Mouse (Mus musculus): ENCODE results near the gene Kcnq2. TPM values are rescaled to one million over a fixed set of nuclear protein-coding genes. Genes with fewer than 3 reads are reported as not detected.

Gene Kcnq2
- polyA plus RNA-seq, 1 experiment from 2014 or later = 0.05 TPM

GRCm38 (mm10) chr2:181122642-181123041 lies 12.5 kb downstream of the Kcnq2 start:
- Histone ChIP-seq H3K36me3 (ENCODE audit: insufficient read depth) (no peaks in the 10 kb centered on the region), H3K4me3 (ENCODE audit: low read depth, low read length) (no peak overlapping the region), H3K27ac (ENCODE audit: low read depth) (no peak overlapping the region), H3K4me2 (no peak overlapping the region), H3K27me3 (ENCODE audit: insufficient read depth, low read length) (no peaks in the 10 kb centered on the region), H3K4me1 (ENCODE audit: insufficient read depth) (no peaks in the 10 kb centered on the region), H3K9ac (no peak overlapping the region), H3K9me3 (ENCODE audit: low read depth, low read length) (no peaks in the 10 kb centered on the region)
- ATAC-seq (ENCODE audit: insufficient read depth) (no peak), DNase-seq (no peak)
- TF ChIP-seq CTCF (IDR thresholded peaks at IDR 0.05; ENCODE audit: low read depth) = no peak

- H3K27me3 ChIP-seq (ENCODE audit: insufficient read depth, low read length) = no peaks in the 10 kb centered on the region
These were observed 14.1 kb downstream of the Kcnq2 start for GRCm38 (mm10) chr2:181120922-181121449.

GRCm38 (mm10) chr2:181119952-181120351 lies 15.1 kb downstream of the Kcnq2 start:
- Histone ChIP-seq H3K36me3 (ENCODE audit: insufficient read depth) (no peaks in the 10 kb centered on the region), H3K4me2 (no peak overlapping the region), H3K27ac (ENCODE audit: low read depth) (no peak overlapping the region), H3K9me3 (ENCODE audit: low read depth, low read length) (no peaks in the 10 kb centered on the region), H3K27me3 (ENCODE audit: insufficient read depth, low read length) (no peaks in the 10 kb centered on the region), H3K4me1 (ENCODE audit: insufficient read depth) (no peaks in the 10 kb centered on the region), H3K9ac (no peak overlapping the region), H3K4me3 (ENCODE audit: low read depth, low read length) (no peak overlapping the region)
- ATAC-seq (ENCODE audit: insufficient read depth) = no peak
- no peak for TF ChIP-seq CTCF (IDR thresholded peaks at IDR 0.05; ENCODE audit: low read depth)
- no peak for DNase-seq
- WGBS = 24% methylated on average over 10 of the region's 10 CpGs

More at GRCm38 (mm10) chr2:181120922-181121449, 14.1 kb downstream of the Kcnq2 start:
- Histone ChIP-seq H3K4me1 (ENCODE audit: insufficient read depth) (no peaks in the 10 kb centered on the region), H3K36me3 (ENCODE audit: insufficient read depth) (no peaks in the 10 kb centered on the region), H3K27ac (ENCODE audit: low read depth) (no peak overlapping the region), H3K4me3 (ENCODE audit: low read depth, low read length) (no peak overlapping the region), H3K9ac (no peak overlapping the region), H3K4me2 (no peak overlapping the region), H3K9me3 (ENCODE audit: low read depth, low read length) (no peaks in the 10 kb centered on the region)
- no peak for DNase-seq
- WGBS = 74% methylated on average over 4 of the region's 4 CpGs
- TF ChIP-seq CTCF (IDR thresholded peaks at IDR 0.05; ENCODE audit: low read depth) = no peak
- no peak for ATAC-seq (ENCODE audit: insufficient read depth)

- Histone ChIP-seq H3K27ac (ENCODE audit: low read depth) (no peak overlapping the region), H3K27me3 (ENCODE audit: insufficient read depth, low read length) (no peaks in the 10 kb centered on the region), H3K9ac (no peak overlapping the region), H3K4me3 (ENCODE audit: low read depth, low read length) (no peak overlapping the region), H3K36me3 (ENCODE audit: insufficient read depth) (no peaks in the 10 kb centered on the region), H3K4me1 (ENCODE audit: insufficient read depth) (no peaks in the 10 kb centered on the region), H3K9me3 (ENCODE audit: low read depth, low read length) (no peaks in the 10 kb centered on the region), H3K4me2 (no peak overlapping the region)
- DNase-seq (no peak), ATAC-seq (ENCODE audit: insufficient read depth) (no peak)
- TF ChIP-seq CTCF (IDR thresholded peaks at IDR 0.05; ENCODE audit: low read depth) = no peak
- 78% methylated on average over 5 of the region's 5 CpGs for WGBS
These were observed 18.7 kb downstream of the Kcnq2 start for GRCm38 (mm10) chr2:181116436-181116835.

GRCm38 (mm10) chr2:181115367-181115766 lies 19.7 kb downstream of the Kcnq2 start:
- Histone ChIP-seq H3K36me3 (ENCODE audit: insufficient read depth) (no peaks in the 10 kb centered on the region), H3K4me3 (ENCODE audit: low read depth, low read length) (no peak overlapping the region), H3K27me3 (ENCODE audit: insufficient read depth, low read length) (no peaks in the 10 kb centered on the region), H3K9me3 (ENCODE audit: low read depth, low read length) (no peaks in the 10 kb centered on the region), H3K4me2 (no peak overlapping the region), H3K9ac (no peak overlapping the region), H3K27ac (ENCODE audit: low read depth) (no peak overlapping the region), H3K4me1 (ENCODE audit: insufficient read depth) (no peaks in the 10 kb centered on the region)
- ATAC-seq (ENCODE audit: insufficient read depth) (no peak), DNase-seq (no peak)
- TF ChIP-seq CTCF (IDR thresholded peaks at IDR 0.05; ENCODE audit: low read depth) = no peak
- 65% methylated on average over 3 of the region's 3 CpGs for WGBS

GRCm38 (mm10) chr2:181113762-181114361 lies 21.2 kb downstream of the Kcnq2 start:
- ATAC-seq (ENCODE audit: insufficient read depth) (no peak), DNase-seq (no peak)
- Histone ChIP-seq H3K36me3 (ENCODE audit: insufficient read depth) (no peaks in the 10 kb centered on the region), H3K27ac (ENCODE audit: low read depth) (no peak overlapping the region), H3K4me2 (no peak overlapping the region), H3K9me3 (ENCODE audit: low read depth, low read length) (no peaks in the 10 kb centered on the region), H3K4me3 (ENCODE audit: low read depth, low read length) (no peak overlapping the region), H3K4me1 (ENCODE audit: insufficient read depth) (no peaks in the 10 kb centered on the region), H3K9ac (no peak overlapping the region), H3K27me3 (ENCODE audit: insufficient read depth, low read length) (no peaks in the 10 kb centered on the region)
- no peak for TF ChIP-seq CTCF (IDR thresholded peaks at IDR 0.05; ENCODE audit: low read depth)
- WGBS = 62% methylated on average over 8 of the region's 8 CpGs

- Histone ChIP-seq H3K4me2 (no peak overlapping the region), H3K4me1 (ENCODE audit: insufficient read depth) (no peaks in the 10 kb centered on the region), H3K9ac (no peak overlapping the region), H3K9me3 (ENCODE audit: low read depth, low read length) (no peaks in the 10 kb centered on the region), H3K27ac (ENCODE audit: low read depth) (no peak overlapping the region), H3K4me3 (ENCODE audit: low read depth, low read length) (no peak overlapping the region), H3K27me3 (ENCODE audit: insufficient read depth, low read length) (no peaks in the 10 kb centered on the region), H3K36me3 (ENCODE audit: insufficient read depth) (no peaks in the 10 kb centered on the region)
- WGBS = 94% methylated on average over 1 of the region's 1 CpGs
- DNase-seq (no peak), ATAC-seq (ENCODE audit: insufficient read depth) (no peak)
- TF ChIP-seq CTCF (IDR thresholded peaks at IDR 0.05; ENCODE audit: low read depth) = no peak
These were observed 23.4 kb downstream of the Kcnq2 start for GRCm38 (mm10) chr2:181111665-181112064.
